Mouse (Mus musculus) liver, embryonic 11.5 days (tissue): ENCODE data around the gene Ano2. TPM values are rescaled to one million over a fixed set of nuclear protein-coding genes. Genes with fewer than 3 reads are reported as not detected.
A peak's percentile ranks its signal among the peaks of the same experiment; 100 is the strongest.

Experiments used
- ATAC-seq: fragments of 200-750 bp; cut with Nextera tagmentation; replicated peaks from 2 replicates; pipeline ENCODE4 v1.8.0; 2017; ENCODE audit warnings: moderate number of reproducible peaks, mild to moderate bottlenecking, moderate TSS enrichment, moderate library complexity; ENCODE audit not compliant: low FRiP score
- DNase-seq: peaks from one replicate; pipeline ENCODE4 v3.0.0-alpha.2; 2017; ENCODE audit warnings: low spot score
- H3K27ac ChIP-seq: fragments of 300-500 bp; sonication (generic); 2 replicates; pipeline ENCODE4 v1.5.1; 2014; ENCODE audit warnings: mild to moderate bottlenecking, low read depth, low read length, control low read depth
- H3K27me3 ChIP-seq: fragments of 300-500 bp; sonication (generic); replicated peaks from 2 replicates; pipeline ENCODE4 v1.6.1; 2014; ENCODE audit warnings: low read length, mixed read lengths; ENCODE audit not compliant: control insufficient read depth, insufficient read depth
- H3K36me3 ChIP-seq: fragments of 300-500 bp; sonication (generic); 2 replicates; pipeline ENCODE4 v1.6.1; 2014; ENCODE audit warnings: mild to moderate bottlenecking, low read length, moderate library complexity, mixed read lengths; ENCODE audit not compliant: control insufficient read depth, insufficient read depth
- H3K4me1 ChIP-seq: fragments of 300-500 bp; sonication (generic); replicated peaks from 2 replicates; pipeline ENCODE4 v1.6.1; 2014; ENCODE audit warnings: low read length, mixed read lengths; ENCODE audit not compliant: control insufficient read depth, insufficient read depth
- H3K4me2 ChIP-seq: fragments of 300-500 bp; sonication (generic); 2 replicates; pipeline ENCODE4 v1.6.1; 2014; ENCODE audit warnings: mild to moderate bottlenecking, control low read depth, moderate library complexity
- H3K4me3 ChIP-seq: fragments of 300-500 bp; sonication (generic); 2 replicates; pipeline ENCODE4 v1.5.1; 2014; ENCODE audit warnings: low read depth, low read length, control low read depth
- H3K9ac ChIP-seq: fragments of 300-500 bp; sonication (generic); 2 replicates; pipeline ENCODE4 v1.6.1; 2014; ENCODE audit warnings: low read depth, low read length, control low read depth
- H3K9me3 ChIP-seq: fragments of 300-500 bp; sonication (generic); 2 replicates; pipeline ENCODE4 v1.6.1; 2016; ENCODE audit warnings: low read length, inconsistent platforms, mixed read lengths; ENCODE audit not compliant: control insufficient read depth
- WGBS: fragments of 180-500 bp; shearing (Covaris S2); extraction: QIAGEN DNeasy Blood & Tissue Kit; methylation state at CpG from one replicate; pipeline ENCODE4 v1.1.7; 2014; 5-methylcytosine and 5-hydroxymethylcytosine counted together
- polyA plus RNA-seq: library from polyadenylated mRNA; unstranded; fragments of >200 nt; fragmentation: Nextera tagmentation; extraction: Ambion mirVana; gene quantifications from 2 replicates; pipeline ENCODE4 v1.2.1, GENCODE M21; 2014

Ano2 gene
- 0.10 and 0.36 TPM in 2 replicates for polyA plus RNA-seq

DNA sequence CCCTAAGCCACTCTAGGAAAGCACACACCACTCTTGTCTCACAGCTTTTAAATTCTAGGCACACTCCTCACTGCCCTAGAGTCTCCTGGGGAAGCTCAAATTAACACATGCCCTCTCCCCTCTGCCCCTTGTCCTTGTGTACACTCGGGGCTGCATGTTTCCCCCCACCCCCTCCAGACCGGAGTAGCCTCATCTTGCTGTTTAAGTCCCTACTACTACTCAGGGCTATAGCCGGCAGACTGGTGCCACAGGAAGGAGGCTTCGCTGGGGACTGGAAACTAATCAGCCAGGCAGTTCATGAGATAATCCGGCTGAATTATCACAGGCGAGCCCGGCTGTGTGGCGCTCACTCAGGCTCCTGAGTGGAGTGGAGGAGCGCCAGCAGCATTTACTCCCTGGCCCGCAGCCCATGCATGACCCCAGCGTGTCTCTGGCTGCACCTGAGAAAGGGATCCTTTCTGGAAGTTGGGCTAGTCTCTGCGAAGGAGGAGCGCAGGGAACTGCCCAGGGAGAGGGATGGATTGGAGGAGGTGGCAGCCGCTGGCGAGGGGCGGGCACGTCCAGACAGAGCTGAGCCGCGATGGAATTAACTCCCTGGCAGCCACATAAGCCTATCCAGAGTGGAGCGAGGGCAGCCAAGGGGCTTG is at the start of gene Ano2:
TSS of gene Ano2 (plus strand) at position 363 of the 647 bp plus-strand sequence.
- 10% methylated on average over 20 of the region's 20 CpGs for WGBS
- ATAC-seq = no peak

DNA sequence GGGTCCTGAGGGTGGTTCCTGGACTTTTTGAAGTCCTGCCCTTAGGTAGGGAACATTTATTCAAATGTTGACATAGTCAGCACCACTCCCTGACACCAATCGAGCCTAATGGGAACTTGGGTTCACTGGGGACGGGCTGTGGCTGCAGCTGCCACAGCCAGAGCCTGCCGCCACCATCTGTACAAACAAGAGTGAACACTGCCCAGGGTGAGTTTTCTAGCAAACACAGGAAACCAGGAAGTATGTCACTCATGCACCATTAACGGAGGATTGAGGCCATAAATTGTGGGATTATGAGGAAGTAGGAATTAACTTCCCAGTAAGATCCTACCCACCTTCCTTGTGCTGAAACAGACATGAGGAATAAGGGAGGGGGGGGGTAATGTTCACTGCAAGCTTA is 49.7 kb upstream of the Ano2 start:
- no peaks in the 10 kb centered on the region for H3K27me3 ChIP-seq
- H3K4me2 ChIP-seq = no peak overlapping the region
- ATAC-seq (no peak), DNase-seq (no peak)
- 54% methylated on average over 4 of the region's 4 CpGs for WGBS
- H3K9ac ChIP-seq = no peak overlapping the region
- no peak overlapping the region for H3K27ac ChIP-seq
- no peaks in the 10 kb centered on the region for H3K4me1 ChIP-seq
- H3K36me3 ChIP-seq = no peaks in the 10 kb centered on the region
- no peak overlapping the region for H3K4me3 ChIP-seq
- H3K9me3 ChIP-seq = no peaks in the 10 kb centered on the region

More for the DNA sequence above, at the start of gene Ano2:
- H3K4me3 ChIP-seq = no peak within 1 kb of the TSS
- no peaks in the 10 kb centered on the region for H3K4me1 ChIP-seq
- H3K27ac ChIP-seq = no peak within 1 kb of the TSS
- no peak within 1 kb of the TSS for H3K9ac ChIP-seq
- no peak for DNase-seq
- H3K27me3 ChIP-seq = peaks cover 8% of the 10 kb centered on the region
- H3K9me3 ChIP-seq = no peaks in the 10 kb centered on the region
- no peaks in the 10 kb centered on the region for H3K36me3 ChIP-seq
- H3K4me2 ChIP-seq = peak within 1 kb of the TSS; percentile 43; the same call in 1 of the 2 replicates

DNA sequence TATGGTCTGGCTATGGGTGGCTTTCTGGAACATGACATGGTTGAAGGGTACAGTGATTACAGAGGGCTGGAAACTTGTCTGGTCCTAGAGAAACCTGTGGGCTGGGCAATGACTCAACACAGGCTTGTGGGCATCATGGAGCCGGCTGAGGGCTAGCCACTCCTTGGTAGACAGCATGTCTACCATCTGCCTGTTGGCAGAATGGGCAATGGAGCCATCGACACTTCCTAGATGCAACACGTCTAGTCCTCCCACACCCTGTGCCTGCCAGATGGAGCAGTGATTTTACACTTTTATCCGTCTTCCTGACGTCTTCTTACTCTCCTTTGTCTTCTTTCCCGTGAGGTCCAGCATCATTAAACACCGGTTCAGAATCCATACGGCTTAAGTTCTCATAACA is 49.1 kb upstream of the Ano2 start:
- H3K36me3 ChIP-seq = no peaks in the 10 kb centered on the region
- no peak overlapping the region for H3K9ac ChIP-seq
- no peaks in the 10 kb centered on the region for H3K27me3 ChIP-seq
- WGBS = 81% methylated on average over 8 of the region's 8 CpGs
- no peak for DNase-seq
- H3K4me3 ChIP-seq = no peak overlapping the region
- no peak overlapping the region for H3K4me2 ChIP-seq
- H3K27ac ChIP-seq = no peak overlapping the region
- H3K4me1 ChIP-seq = no peaks in the 10 kb centered on the region
- no peak for ATAC-seq
- H3K9me3 ChIP-seq = no peaks in the 10 kb centered on the region

DNA sequence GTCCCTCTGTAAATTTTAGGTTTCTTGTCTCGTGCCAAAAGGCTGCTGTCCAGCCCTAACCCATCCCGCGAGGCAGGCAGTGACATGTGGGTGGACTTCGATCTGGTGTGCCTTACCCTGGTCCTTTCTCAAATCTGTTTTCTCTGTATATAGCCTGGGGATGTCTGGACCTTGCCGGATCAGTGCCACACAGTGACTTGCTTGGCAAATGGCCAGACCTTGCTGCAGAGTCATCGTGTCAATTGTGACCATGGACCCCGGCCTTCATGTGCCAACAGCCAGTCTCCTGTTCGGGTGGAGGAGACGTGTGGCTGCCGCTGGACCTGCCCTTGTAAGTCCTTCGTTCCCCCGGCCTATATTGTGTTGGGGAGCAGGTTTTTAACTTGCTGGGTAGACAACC is 41.3 kb upstream of the Ano2 start:
- Histone ChIP-seq H3K27me3 (no peaks in the 10 kb centered on the region), H3K4me2 (no peak overlapping the region), H3K4me1 (no peaks in the 10 kb centered on the region), H3K36me3 (no peaks in the 10 kb centered on the region), H3K9ac (no peak overlapping the region), H3K27ac (no peak overlapping the region), H3K9me3 (no peaks in the 10 kb centered on the region), H3K4me3 (no peak overlapping the region)
- WGBS = 81% methylated on average over 12 of the region's 12 CpGs
- ATAC-seq (no peak), DNase-seq (no peak)

DNA sequence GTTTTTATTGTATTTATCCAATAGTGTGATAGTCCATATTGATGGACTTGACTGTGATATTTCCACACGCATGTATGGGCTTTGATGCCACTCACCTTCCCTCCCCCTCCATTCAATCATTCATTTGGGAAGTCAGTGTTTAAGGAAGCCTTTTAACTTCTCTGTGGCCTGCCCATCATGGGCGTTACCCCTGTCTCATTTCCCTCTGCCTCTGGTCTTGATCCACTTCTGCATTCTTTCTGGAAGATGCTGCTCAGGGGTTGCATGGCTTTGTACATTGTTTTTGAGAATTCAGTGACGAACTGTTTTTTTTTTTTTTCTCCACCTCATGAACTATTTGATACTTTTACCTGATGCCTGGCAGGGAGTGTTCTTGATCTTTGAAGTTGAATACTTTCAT is 38.9 kb upstream of the Ano2 start:
- DNase-seq = no peak
- no peaks in the 10 kb centered on the region for H3K9me3 ChIP-seq
- no peaks in the 10 kb centered on the region for H3K4me1 ChIP-seq
- ATAC-seq = no peak
- no peak overlapping the region for H3K4me2 ChIP-seq
- no peak overlapping the region for H3K27ac ChIP-seq
- H3K36me3 ChIP-seq = no peaks in the 10 kb centered on the region
- H3K9ac ChIP-seq = no peak overlapping the region
- H3K27me3 ChIP-seq = no peaks in the 10 kb centered on the region
- WGBS = 69% methylated on average over 3 of the region's 3 CpGs
- H3K4me3 ChIP-seq = no peak overlapping the region

DNA sequence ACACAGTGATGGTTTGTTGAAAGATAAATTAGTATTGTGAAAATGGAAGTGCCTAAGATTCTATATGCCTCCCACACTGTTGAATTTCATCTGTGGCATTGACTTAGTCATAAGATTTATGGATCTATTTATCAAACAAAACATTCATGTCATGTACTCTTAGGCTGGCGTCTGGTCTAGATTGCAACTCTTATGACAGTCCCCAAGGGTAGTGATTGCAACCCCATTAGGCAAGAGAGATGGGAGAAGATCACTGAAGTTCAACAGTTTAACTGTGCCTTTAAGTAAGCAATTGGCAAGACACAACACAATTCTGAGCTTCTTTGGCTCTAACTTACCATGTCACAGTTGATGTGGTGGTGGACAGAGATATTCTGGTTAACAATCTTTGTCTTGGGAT is 36.8 kb upstream of the Ano2 start:
- no peaks in the 10 kb centered on the region for H3K4me1 ChIP-seq
- H3K36me3 ChIP-seq = no peaks in the 10 kb centered on the region
- no peaks in the 10 kb centered on the region for H3K9me3 ChIP-seq
- ATAC-seq = no peak
- WGBS = 62% methylated on average over 1 of the region's 1 CpGs
- DNase-seq = no peak
- H3K9ac ChIP-seq = no peak overlapping the region
- no peaks in the 10 kb centered on the region for H3K27me3 ChIP-seq
- H3K4me3 ChIP-seq = no peak overlapping the region
- H3K27ac ChIP-seq = no peak overlapping the region
- no peak overlapping the region for H3K4me2 ChIP-seq

DNA sequence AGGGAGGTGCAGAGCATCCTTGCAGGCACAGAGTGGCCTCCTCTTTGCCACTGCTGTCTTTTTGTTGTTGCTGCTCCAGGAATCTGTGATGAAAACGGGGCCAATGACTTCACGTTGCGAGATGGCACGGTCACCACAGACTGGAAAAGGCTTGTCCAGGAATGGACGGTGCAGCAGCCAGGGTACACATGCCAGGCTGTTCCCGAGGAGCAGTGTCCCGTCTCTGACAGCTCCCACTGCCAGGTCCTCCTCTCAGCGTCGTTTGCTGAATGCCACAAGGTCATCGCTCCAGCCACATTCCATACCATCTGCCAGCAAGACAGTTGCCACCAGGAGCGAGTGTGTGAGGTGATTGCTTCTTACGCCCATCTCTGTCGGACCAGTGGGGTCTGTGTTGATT is 33.3 kb upstream of the Ano2 start:
- H3K27ac ChIP-seq = no peak overlapping the region
- WGBS = 79% methylated on average over 13 of the region's 13 CpGs
- DNase-seq (no peak), ATAC-seq (no peak)
- no peaks in the 10 kb centered on the region for H3K36me3 ChIP-seq
- H3K4me1 ChIP-seq = no peaks in the 10 kb centered on the region
- no peak overlapping the region for H3K4me3 ChIP-seq
- H3K9me3 ChIP-seq = no peaks in the 10 kb centered on the region
- no peak overlapping the region for H3K4me2 ChIP-seq
- no peaks in the 10 kb centered on the region for H3K27me3 ChIP-seq
- no peak overlapping the region for H3K9ac ChIP-seq

DNA sequence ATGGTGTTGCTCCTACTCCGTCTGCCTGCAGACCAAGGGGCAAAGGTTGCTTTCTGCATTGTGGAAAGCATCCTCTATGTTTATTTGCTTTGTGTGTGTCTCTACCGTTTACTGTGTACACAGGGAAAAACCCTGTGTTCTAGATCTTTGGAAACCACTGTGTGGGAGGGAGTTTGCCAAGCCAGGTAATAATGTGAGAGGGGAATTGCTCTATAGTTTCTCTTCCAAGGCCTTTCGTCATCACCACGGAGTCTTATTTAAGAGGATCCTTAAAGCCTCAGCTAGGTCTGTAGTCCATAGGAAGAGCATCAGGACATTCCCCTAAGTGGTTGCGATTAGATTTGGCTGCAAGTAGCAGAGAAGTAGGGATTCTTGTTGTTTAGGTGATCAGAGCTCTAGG is 32.3 kb upstream of the Ano2 start:
- Histone ChIP-seq H3K9ac (no peak overlapping the region), H3K4me3 (no peak overlapping the region), H3K36me3 (no peaks in the 10 kb centered on the region), H3K4me2 (no peak overlapping the region), H3K9me3 (no peaks in the 10 kb centered on the region), H3K4me1 (no peaks in the 10 kb centered on the region), H3K27me3 (no peaks in the 10 kb centered on the region), H3K27ac (no peak overlapping the region)
- WGBS = 83% methylated on average over 5 of the region's 5 CpGs
- no peak for DNase-seq
- no peak for ATAC-seq

DNA sequence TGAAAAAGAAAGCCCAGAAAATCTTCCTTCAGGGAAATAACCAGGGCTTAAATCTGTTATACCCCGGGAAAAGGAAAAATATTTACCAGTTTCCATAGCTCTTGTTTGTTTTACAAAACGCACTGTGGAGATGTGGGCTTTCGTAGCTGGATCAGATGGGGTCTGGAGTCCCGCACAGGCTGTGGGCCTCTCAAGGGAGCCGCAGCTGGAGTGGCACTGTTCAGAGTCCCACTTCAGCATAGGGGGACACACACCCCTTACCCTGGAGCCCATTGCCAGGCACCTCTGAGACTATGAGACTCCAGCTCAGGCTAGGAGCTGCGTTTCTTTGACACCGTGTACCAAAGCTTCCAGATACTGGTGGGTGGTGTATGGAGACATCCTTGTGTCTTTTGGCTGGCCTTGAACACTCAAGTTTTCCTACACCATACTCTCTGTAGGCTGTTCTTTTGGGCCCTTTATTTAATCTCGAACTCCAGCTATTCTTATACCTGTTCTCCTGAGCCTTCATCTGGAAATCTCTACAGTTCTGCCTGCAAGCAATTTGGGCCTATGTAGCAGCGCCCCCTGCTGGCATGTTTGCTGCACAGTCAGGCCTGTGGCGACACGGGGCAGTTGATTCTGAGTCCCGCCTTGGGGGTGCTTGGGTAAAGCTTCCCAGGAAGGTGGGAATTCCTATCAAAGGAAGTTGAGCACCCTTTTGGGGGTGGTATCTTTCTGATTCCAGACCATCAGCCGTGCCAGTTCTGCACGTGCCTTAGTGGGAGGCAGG is 28.9 kb upstream of the Ano2 start:
- no peak overlapping the region for H3K9ac ChIP-seq
- H3K27me3 ChIP-seq = no peaks in the 10 kb centered on the region
- no peak overlapping the region for H3K4me2 ChIP-seq
- no peaks in the 10 kb centered on the region for H3K36me3 ChIP-seq
- no peak overlapping the region for H3K27ac ChIP-seq
- peak; percentile 67 for DNase-seq
- WGBS = 49% methylated on average over 14 of the region's 14 CpGs
- no peaks in the 10 kb centered on the region for H3K4me1 ChIP-seq
- no peak for ATAC-seq
- no peak overlapping the region for H3K4me3 ChIP-seq
- H3K9me3 ChIP-seq = no peaks in the 10 kb centered on the region
